Mouse (Mus musculus): ENCODE measurements around the gene Mbtps1. TPM values are rescaled to one million over a fixed set of nuclear protein-coding genes. Genes with fewer than 3 reads are reported as not detected.

Gene Mbtps1
- polyA plus RNA-seq, 1 experiment from 2014 or later, result 131 TPM

GRCm38 (mm10) chr8:119580441-119581161, 22.1 kb upstream of the Mbtps1 start:
- Histone ChIP-seq H3K4me3 (ENCODE audit: low read length) (no peak overlapping the region), H3K36me3 (ENCODE audit: insufficient read depth, low read length) (no peaks in the 10 kb centered on the region), H3K4me2 (replicated peaks; ENCODE audit: low read depth, low read length) (no peak overlapping the region), H3K9ac (replicated peaks; ENCODE audit: low read length) (no peak overlapping the region), H3K27me3 (ENCODE audit: insufficient read depth, low read length) (0 out of 2 replicates have a peak, but pooled peaks cover 6% of the 10 kb centered on the region), H3K4me1 (ENCODE audit: insufficient read depth, low read length) (peaks cover under 1% of the 10 kb centered on the region; the same call in 1 of the 2 replicates), H3K9me3 (ENCODE audit: low read length) (no peaks in the 10 kb centered on the region), H3K27ac (ENCODE audit: low read length) (no peak overlapping the region)
- WGBS, result 71% methylated on average over 5 of the region's 5 CpGs
- 0 out of 2 replicates have a peak, but pooled peaks have one; percentile 46 for ATAC-seq (ENCODE audit: low FRiP score, low TSS enrichment)

DNA sequence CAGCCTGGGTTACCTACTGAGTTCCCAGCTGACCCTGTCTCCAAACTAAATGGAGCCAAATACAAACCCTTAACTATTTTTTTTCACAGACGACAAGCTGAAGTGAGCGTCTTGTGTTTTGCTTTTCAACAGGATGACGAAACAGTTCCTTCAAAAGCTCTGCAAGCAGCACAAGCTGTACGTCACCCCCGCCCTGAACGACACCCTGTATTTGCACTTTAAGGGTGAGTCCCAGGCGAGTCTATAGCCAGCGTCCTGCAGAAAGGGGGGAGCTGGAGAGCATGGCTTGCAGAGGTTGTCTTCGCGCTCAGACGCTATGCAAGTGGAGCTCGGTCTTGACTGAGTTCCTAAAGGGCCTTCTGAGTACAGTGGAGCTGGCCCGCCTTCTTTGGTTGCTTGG, 20.6 kb upstream of the Mbtps1 start:
- H3K36me3 ChIP-seq (ENCODE audit: insufficient read depth, low read length), result no peaks in the 10 kb centered on the region
- H3K4me3 ChIP-seq (ENCODE audit: low read length), result no peak overlapping the region
- no peak overlapping the region for H3K4me2 ChIP-seq (replicated peaks; ENCODE audit: low read depth, low read length)
- H3K4me1 ChIP-seq (ENCODE audit: insufficient read depth, low read length), result peaks cover 5% of the 10 kb centered on the region; the same call in 1 of the 2 replicates
- no peak for ATAC-seq (ENCODE audit: low FRiP score, low TSS enrichment)
- no peak overlapping the region for H3K9ac ChIP-seq (replicated peaks; ENCODE audit: low read length)
- H3K9me3 ChIP-seq (ENCODE audit: low read length), result no peaks in the 10 kb centered on the region
- 0 out of 2 replicates have a peak, but pooled peaks cover 8% of the 10 kb centered on the region for H3K27me3 ChIP-seq (ENCODE audit: insufficient read depth, low read length)
- no peak overlapping the region for H3K27ac ChIP-seq (ENCODE audit: low read length)
- WGBS, result 40% methylated on average over 13 of the region's 13 CpGs

- peaks cover 9% of the 10 kb centered on the region; the same call in 1 of the 2 replicates for H3K4me1 ChIP-seq (ENCODE audit: insufficient read depth, low read length)
- H3K4me3 ChIP-seq (ENCODE audit: low read length), result peak overlapping the region; percentile 83
- 0 out of 2 replicates have a peak, but pooled peaks cover 10% of the 10 kb centered on the region for H3K27me3 ChIP-seq (ENCODE audit: insufficient read depth, low read length)
- ATAC-seq (ENCODE audit: low FRiP score, low TSS enrichment), result no peak; the same call in 1 of the 2 replicates
- H3K9me3 ChIP-seq (ENCODE audit: low read length), result no peaks in the 10 kb centered on the region
- H3K36me3 ChIP-seq (ENCODE audit: insufficient read depth, low read length), result no peaks in the 10 kb centered on the region
- H3K4me2 ChIP-seq (replicated peaks; ENCODE audit: low read depth, low read length), result peak overlapping the region; percentile 73
- WGBS, result 2% methylated on average over 16 of the region's 16 CpGs
- H3K9ac ChIP-seq (replicated peaks; ENCODE audit: low read length), result peak overlapping the region; percentile 70
- no peak overlapping the region for H3K27ac ChIP-seq (ENCODE audit: low read length)
These were observed 16.8 kb upstream of the Mbtps1 start for GRCm38 (mm10) chr8:119575366-119575726.

DNA sequence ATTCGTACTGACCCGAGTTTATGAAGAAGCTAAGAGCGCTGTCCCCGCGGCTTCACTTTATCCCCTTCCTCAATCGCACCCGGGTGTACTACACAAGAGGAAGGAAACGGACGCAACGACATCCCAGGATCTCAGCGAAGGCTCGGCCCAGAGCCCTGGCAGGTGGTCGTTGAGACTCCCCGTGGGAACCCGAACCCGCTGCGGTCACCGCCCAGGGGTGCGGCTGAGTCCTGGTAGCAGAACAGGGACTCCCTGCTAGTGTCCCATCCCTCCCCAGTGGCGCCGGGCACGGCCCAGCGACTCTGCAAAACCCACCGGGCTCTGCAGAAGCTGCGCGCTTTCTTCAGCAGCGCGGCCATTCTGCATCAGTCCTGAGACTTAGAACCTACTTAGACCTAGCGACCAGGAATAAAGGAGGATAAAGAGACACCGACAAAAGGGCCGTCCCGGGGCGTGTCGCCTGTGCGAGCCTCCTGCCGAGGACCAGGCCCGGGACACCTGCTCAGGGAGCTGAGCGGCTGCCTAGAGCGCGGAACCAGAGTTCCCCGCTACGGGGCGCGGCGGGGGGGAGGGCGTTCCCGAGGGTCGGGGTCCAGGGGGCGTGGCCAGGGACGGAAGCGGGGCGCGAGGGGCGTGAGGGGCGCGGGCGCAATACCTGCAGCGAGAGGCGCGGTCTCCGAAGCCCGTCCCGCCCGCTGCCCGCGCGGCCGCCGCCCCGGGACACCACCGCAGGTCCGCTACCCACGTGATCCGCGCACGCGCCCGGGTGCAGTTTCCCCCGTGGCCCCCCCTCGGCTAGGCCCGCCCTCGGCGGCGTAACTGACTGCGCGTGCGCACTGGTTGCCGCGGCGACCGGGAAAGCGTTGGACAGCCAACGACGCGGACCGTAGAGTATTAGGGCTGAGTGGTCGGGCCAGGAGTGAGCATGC, 16.2 kb upstream of the Mbtps1 start, which contains the start of the genes Hsdl1 and Dnaaf1:
Gene Hsdl1 (minus strand): TSS at position 747 of the 929 bp plus-strand sequence.
Gene Dnaaf1 (plus strand): TSS at position 799 of the 929 bp plus-strand sequence.
- Histone ChIP-seq H3K4me1 (ENCODE audit: insufficient read depth, low read length) (peaks cover 9% of the 10 kb centered on the region; the same call in 1 of the 2 replicates), H3K27me3 (ENCODE audit: insufficient read depth, low read length) (0 out of 2 replicates have a peak, but pooled peaks cover 10% of the 10 kb centered on the region), H3K9ac (replicated peaks; ENCODE audit: low read length) (peak within 1 kb of the TSS; percentile 70), H3K4me2 (replicated peaks; ENCODE audit: low read depth, low read length) (peak within 1 kb of the TSS; percentile 73), H3K9me3 (ENCODE audit: low read length) (no peaks in the 10 kb centered on the region), H3K27ac (ENCODE audit: low read length) (peak within 1 kb of the TSS; percentile 4), H3K4me3 (ENCODE audit: low read length) (peak within 1 kb of the TSS; percentile 83), H3K36me3 (ENCODE audit: insufficient read depth, low read length) (no peaks in the 10 kb centered on the region)
- peak; percentile 88 for ATAC-seq (ENCODE audit: low FRiP score, low TSS enrichment)
- under 1% methylated on average over 69 of the region's 97 CpGs for WGBS

- WGBS, result 81% methylated on average over 4 of the region's 4 CpGs
- ATAC-seq (ENCODE audit: low FRiP score, low TSS enrichment), result no peak
- peaks cover 9% of the 10 kb centered on the region; the same call in 1 of the 2 replicates for H3K4me1 ChIP-seq (ENCODE audit: insufficient read depth, low read length)
- H3K27ac ChIP-seq (ENCODE audit: low read length), result no peak overlapping the region
- no peak overlapping the region for H3K4me3 ChIP-seq (ENCODE audit: low read length)
- H3K9me3 ChIP-seq (ENCODE audit: low read length), result no peaks in the 10 kb centered on the region
- H3K9ac ChIP-seq (replicated peaks; ENCODE audit: low read length), result no peak overlapping the region
- no peak overlapping the region for H3K4me2 ChIP-seq (replicated peaks; ENCODE audit: low read depth, low read length)
- 0 out of 2 replicates have a peak, but pooled peaks cover 7% of the 10 kb centered on the region for H3K27me3 ChIP-seq (ENCODE audit: insufficient read depth, low read length)
- no peaks in the 10 kb centered on the region for H3K36me3 ChIP-seq (ENCODE audit: insufficient read depth, low read length)
These were observed 13.9 kb upstream of the Mbtps1 start for GRCm38 (mm10) chr8:119572411-119572810.

GRCm38 (mm10) chr8:119571135-119571534, 12.6 kb upstream of the Mbtps1 start:
- no peak overlapping the region for H3K4me2 ChIP-seq (replicated peaks; ENCODE audit: low read depth, low read length)
- peaks cover 9% of the 10 kb centered on the region; the same call in 1 of the 2 replicates for H3K4me1 ChIP-seq (ENCODE audit: insufficient read depth, low read length)
- 0 out of 2 replicates have a peak, but pooled peaks cover 7% of the 10 kb centered on the region for H3K27me3 ChIP-seq (ENCODE audit: insufficient read depth, low read length)
- H3K4me3 ChIP-seq (ENCODE audit: low read length), result no peak overlapping the region
- H3K36me3 ChIP-seq (ENCODE audit: insufficient read depth, low read length), result no peaks in the 10 kb centered on the region
- no peak overlapping the region for H3K9ac ChIP-seq (replicated peaks; ENCODE audit: low read length)
- 86% methylated on average over 6 of the region's 6 CpGs for WGBS
- H3K9me3 ChIP-seq (ENCODE audit: low read length), result no peaks in the 10 kb centered on the region
- no peak for ATAC-seq (ENCODE audit: low FRiP score, low TSS enrichment)
- H3K27ac ChIP-seq (ENCODE audit: low read length), result no peak overlapping the region

DNA sequence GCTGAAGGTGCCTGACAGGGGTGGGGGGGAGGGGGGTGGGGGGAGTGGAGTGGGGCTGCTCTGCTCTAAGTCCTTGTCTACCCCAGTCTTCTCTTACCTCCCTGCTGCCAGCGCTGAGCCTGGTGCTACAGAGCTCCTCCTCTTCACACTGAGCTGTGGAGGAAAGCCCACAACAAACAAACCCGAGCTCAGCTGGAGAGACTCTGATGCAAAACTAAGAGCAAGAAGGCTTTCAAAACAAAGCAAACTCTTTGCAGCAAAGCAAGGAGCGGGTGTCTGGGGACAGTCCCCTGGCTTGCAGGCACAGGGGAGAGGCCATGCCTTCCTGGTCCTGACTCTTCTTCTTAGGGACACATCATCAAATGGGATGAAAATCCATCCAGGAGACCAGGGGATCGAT, 11.3 kb upstream of the Mbtps1 start:
- WGBS, result 45% methylated on average over 4 of the region's 4 CpGs
- H3K9ac ChIP-seq (replicated peaks; ENCODE audit: low read length), result no peak overlapping the region
- 0 out of 2 replicates have a peak, but pooled peaks cover 3% of the 10 kb centered on the region for H3K27me3 ChIP-seq (ENCODE audit: insufficient read depth, low read length)
- ATAC-seq (ENCODE audit: low FRiP score, low TSS enrichment), result no peak
- H3K4me2 ChIP-seq (replicated peaks; ENCODE audit: low read depth, low read length), result no peak overlapping the region
- no peak overlapping the region for H3K27ac ChIP-seq (ENCODE audit: low read length)
- H3K4me1 ChIP-seq (ENCODE audit: insufficient read depth, low read length), result peaks cover 5% of the 10 kb centered on the region; the same call in 1 of the 2 replicates
- no peak overlapping the region for H3K4me3 ChIP-seq (ENCODE audit: low read length)
- peaks cover 12% of the 10 kb centered on the region; the same call in 1 of the 2 replicates for H3K36me3 ChIP-seq (ENCODE audit: insufficient read depth, low read length)
- no peaks in the 10 kb centered on the region for H3K9me3 ChIP-seq (ENCODE audit: low read length)

DNA sequence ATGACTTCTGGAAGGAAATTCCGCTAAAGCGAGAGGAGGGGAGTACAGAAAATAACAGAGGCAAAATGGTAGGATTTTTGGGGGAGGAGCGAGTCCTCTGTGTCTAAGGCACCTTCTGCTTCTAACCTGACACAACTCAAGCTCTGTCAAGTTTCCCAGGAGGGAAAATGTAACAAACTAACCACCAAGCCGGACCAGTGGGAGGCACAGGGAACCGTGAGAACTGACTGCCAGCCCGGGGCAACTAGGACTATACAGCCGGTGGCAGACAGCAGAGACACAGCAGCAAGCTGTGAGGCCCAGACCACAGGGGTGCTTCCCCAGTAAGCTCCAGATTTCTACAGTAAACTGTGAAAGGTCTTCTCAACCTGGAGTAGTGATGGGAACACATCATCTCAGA, 10.4 kb upstream of the Mbtps1 start:
- no peaks in the 10 kb centered on the region for H3K9me3 ChIP-seq (ENCODE audit: low read length)
- H3K9ac ChIP-seq (replicated peaks; ENCODE audit: low read length), result no peak overlapping the region
- H3K4me3 ChIP-seq (ENCODE audit: low read length), result no peak overlapping the region
- H3K27me3 ChIP-seq (ENCODE audit: insufficient read depth, low read length), result 0 out of 2 replicates have a peak, but pooled peaks cover 1% of the 10 kb centered on the region
- H3K36me3 ChIP-seq (ENCODE audit: insufficient read depth, low read length), result peaks cover 16% of the 10 kb centered on the region; the same call in 1 of the 2 replicates
- peaks cover 3% of the 10 kb centered on the region; the same call in 1 of the 2 replicates for H3K4me1 ChIP-seq (ENCODE audit: insufficient read depth, low read length)
- no peak overlapping the region for H3K27ac ChIP-seq (ENCODE audit: low read length)
- 67% methylated on average over 7 of the region's 7 CpGs for WGBS
- ATAC-seq (ENCODE audit: low FRiP score, low TSS enrichment), result no peak
- H3K4me2 ChIP-seq (replicated peaks; ENCODE audit: low read depth, low read length), result no peak overlapping the region

DNA sequence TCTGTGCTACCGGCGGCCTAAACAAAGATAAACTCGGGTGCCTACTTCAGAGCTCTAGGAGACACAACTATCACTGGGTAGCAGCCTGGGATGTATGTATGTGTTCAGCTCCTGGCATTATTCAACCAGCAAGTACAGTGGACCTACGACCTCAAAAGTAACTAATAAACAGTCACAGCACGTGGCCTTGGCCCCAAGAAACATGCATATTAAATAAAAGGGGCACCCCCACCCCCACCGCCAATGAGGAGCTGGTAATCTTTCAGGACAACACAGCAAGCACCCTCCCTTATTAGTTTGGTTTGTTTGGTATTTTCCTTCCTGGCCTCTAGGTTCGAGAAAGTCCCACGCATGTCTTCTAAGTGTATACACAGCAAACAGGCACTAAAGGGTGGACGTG, 9.7 kb upstream of the Mbtps1 start:
- no peak for ATAC-seq (ENCODE audit: low FRiP score, low TSS enrichment)
- Histone ChIP-seq H3K36me3 (ENCODE audit: insufficient read depth, low read length) (peaks cover 23% of the 10 kb centered on the region; the same call in 1 of the 2 replicates), H3K4me1 (ENCODE audit: insufficient read depth, low read length) (no peaks in the 10 kb centered on the region), H3K4me3 (ENCODE audit: low read length) (no peak overlapping the region), H3K9me3 (ENCODE audit: low read length) (no peaks in the 10 kb centered on the region), H3K27ac (ENCODE audit: low read length) (no peak overlapping the region), H3K4me2 (replicated peaks; ENCODE audit: low read depth, low read length) (no peak overlapping the region), H3K27me3 (ENCODE audit: insufficient read depth, low read length) (no peaks in the 10 kb centered on the region), H3K9ac (replicated peaks; ENCODE audit: low read length) (no peak overlapping the region)
- 84% methylated on average over 9 of the region's 9 CpGs for WGBS
